Mouse (Mus musculus): ENCODE measurements at regions not wholly inside any gene's neighbourhood (a gene's known extent, or its start where the extent isn't known, plus 50 kb on each side); places are given as distances from the start of the nearest gene placed in this dataset.

- H3K4me3 ChIP-seq (ENCODE audit: inconsistent target), result no peak overlapping the region
- 92% methylated on average over 4 of the region's 4 CpGs for WGBS (ENCODE audit: missing documents)
- no peaks in the 10 kb centered on the region for H3K36me3 ChIP-seq (ENCODE audit: inconsistent target)
- no peak overlapping the region for H3K27ac ChIP-seq
- H3K79me2 ChIP-seq (ENCODE audit: inconsistent target), result no peaks in the 10 kb centered on the region
Observed at GRCm38 (mm10) chr14:61904426-61905124, 297.3 kb downstream of the Kcnrg start.

- Histone ChIP-seq H3K4me3 (ENCODE audit: inconsistent target) (no peak overlapping the region), H3K36me3 (ENCODE audit: inconsistent target) (no peaks in the 10 kb centered on the region), H3K79me2 (ENCODE audit: inconsistent target) (no peaks in the 10 kb centered on the region), H3K27ac (no peak overlapping the region)
Observed at GRCm38 (mm10) chr14:61918113-61918512, 310.9 kb downstream of the Kcnrg start.

GRCm38 (mm10) chr14:61931811-61932210 lies 324.6 kb downstream of the Kcnrg start:
- H3K79me2 ChIP-seq (ENCODE audit: inconsistent target), result no peaks in the 10 kb centered on the region
- H3K27ac ChIP-seq, result no peak overlapping the region
- no peak overlapping the region for H3K4me3 ChIP-seq (ENCODE audit: inconsistent target)
- H3K36me3 ChIP-seq (ENCODE audit: inconsistent target), result no peaks in the 10 kb centered on the region
- 93% methylated on average over 8 of the region's 8 CpGs for WGBS (ENCODE audit: missing documents)

- Histone ChIP-seq H3K4me3 (ENCODE audit: inconsistent target) (no peak overlapping the region), H3K36me3 (ENCODE audit: inconsistent target) (no peaks in the 10 kb centered on the region)
- WGBS (ENCODE audit: missing documents), result 94% methylated on average over 7 of the region's 7 CpGs
Observed at GRCm38 (mm10) chr14:61941682-61942081, 334.4 kb downstream of the Kcnrg start.

GRCm38 (mm10) chr14:61945659-61946058 lies 338.4 kb downstream of the Kcnrg start:
- Histone ChIP-seq H3K4me3 (ENCODE audit: inconsistent target) (no peak overlapping the region), H3K36me3 (ENCODE audit: inconsistent target) (no peaks in the 10 kb centered on the region), H3K27ac (no peak overlapping the region), H3K79me2 (ENCODE audit: inconsistent target) (no peaks in the 10 kb centered on the region)
- 90% methylated on average over 5 of the region's 5 CpGs for WGBS (ENCODE audit: missing documents)

More at GRCm38 (mm10) chr14:61941682-61942081, 334.4 kb downstream of the Kcnrg start:
- H3K27ac ChIP-seq, result no peak overlapping the region
- no peaks in the 10 kb centered on the region for H3K79me2 ChIP-seq (ENCODE audit: inconsistent target)

GRCm38 (mm10) chr14:61949446-61949845 lies 342.2 kb downstream of the Kcnrg start:
- Histone ChIP-seq H3K36me3 (ENCODE audit: inconsistent target) (no peaks in the 10 kb centered on the region), H3K79me2 (ENCODE audit: inconsistent target) (no peaks in the 10 kb centered on the region), H3K27ac (no peak overlapping the region), H3K4me3 (ENCODE audit: inconsistent target) (no peak overlapping the region)
- WGBS (ENCODE audit: missing documents), result 90% methylated on average over 5 of the region's 6 CpGs

GRCm38 (mm10) chr14:61950004-61950403 lies 342.4 kb upstream of the Rnaseh2b start:
- H3K4me3 ChIP-seq (ENCODE audit: inconsistent target), result no peak overlapping the region
- H3K27ac ChIP-seq, result no peak overlapping the region
- no peaks in the 10 kb centered on the region for H3K79me2 ChIP-seq (ENCODE audit: inconsistent target)
- 39% methylated on average over 3 of the region's 3 CpGs for WGBS (ENCODE audit: missing documents)
- H3K36me3 ChIP-seq (ENCODE audit: inconsistent target), result no peaks in the 10 kb centered on the region

GRCm38 (mm10) chr14:61953029-61953428 lies 339.4 kb upstream of the Rnaseh2b start:
- 84% methylated on average over 4 of the region's 4 CpGs for WGBS (ENCODE audit: missing documents)

GRCm38 (mm10) chr14:61955416-61955815 lies 337.0 kb upstream of the Rnaseh2b start:
- Histone ChIP-seq H3K79me2 (ENCODE audit: inconsistent target) (no peaks in the 10 kb centered on the region), H3K36me3 (ENCODE audit: inconsistent target) (no peaks in the 10 kb centered on the region), H3K4me3 (ENCODE audit: inconsistent target) (no peak overlapping the region), H3K27ac (no peak overlapping the region)

More at GRCm38 (mm10) chr14:61953029-61953428, 339.4 kb upstream of the Rnaseh2b start:
- no peak overlapping the region for H3K27ac ChIP-seq
- no peaks in the 10 kb centered on the region for H3K79me2 ChIP-seq (ENCODE audit: inconsistent target)
- H3K36me3 ChIP-seq (ENCODE audit: inconsistent target), result no peaks in the 10 kb centered on the region
- no peak overlapping the region for H3K4me3 ChIP-seq (ENCODE audit: inconsistent target)

- Histone ChIP-seq H3K27ac (no peak overlapping the region), H3K36me3 (ENCODE audit: inconsistent target) (no peaks in the 10 kb centered on the region), H3K4me3 (ENCODE audit: inconsistent target) (no peak overlapping the region), H3K79me2 (ENCODE audit: inconsistent target) (no peaks in the 10 kb centered on the region)
- WGBS (ENCODE audit: missing documents), result 93% methylated on average over 4 of the region's 4 CpGs
Observed at GRCm38 (mm10) chr14:61960243-61960957, 332.0 kb upstream of the Rnaseh2b start.

GRCm38 (mm10) chr14:61968467-61968866 lies 323.9 kb upstream of the Rnaseh2b start:
- WGBS (ENCODE audit: missing documents), result 100% methylated on average over 1 of the region's 1 CpGs
- Histone ChIP-seq H3K36me3 (ENCODE audit: inconsistent target) (no peaks in the 10 kb centered on the region), H3K27ac (no peak overlapping the region), H3K4me3 (ENCODE audit: inconsistent target) (no peak overlapping the region), H3K79me2 (ENCODE audit: inconsistent target) (no peaks in the 10 kb centered on the region)

GRCm38 (mm10) chr14:61968957-61969535 lies 323.3 kb upstream of the Rnaseh2b start:
- H3K4me3 ChIP-seq (ENCODE audit: inconsistent target), result no peak overlapping the region
- 95% methylated on average over 5 of the region's 5 CpGs for WGBS (ENCODE audit: missing documents)
- H3K79me2 ChIP-seq (ENCODE audit: inconsistent target), result no peaks in the 10 kb centered on the region
- H3K36me3 ChIP-seq (ENCODE audit: inconsistent target), result no peaks in the 10 kb centered on the region
- H3K27ac ChIP-seq, result no peak overlapping the region

- Histone ChIP-seq H3K27ac (peak overlapping the region; percentile 96), H3K79me2 (ENCODE audit: inconsistent target) (no peaks in the 10 kb centered on the region), H3K4me3 (ENCODE audit: inconsistent target) (no peak overlapping the region), H3K36me3 (ENCODE audit: inconsistent target) (no peaks in the 10 kb centered on the region)
- 77% methylated on average over 3 of the region's 3 CpGs for WGBS (ENCODE audit: missing documents)
Observed at GRCm38 (mm10) chr14:61970591-61970990, 321.8 kb upstream of the Rnaseh2b start.

- 3% methylated on average over 14 of the region's 14 CpGs for WGBS (ENCODE audit: missing documents)
- H3K4me3 ChIP-seq (ENCODE audit: inconsistent target), result peak overlapping the region; percentile 36
- peak overlapping the region; percentile 96 for H3K27ac ChIP-seq
Observed at GRCm38 (mm10) chr14:61971100-61972088, 321.0 kb upstream of the Rnaseh2b start.

More at GRCm38 (mm10) chr14:61971100-61972088, 321.0 kb upstream of the Rnaseh2b start:
- Histone ChIP-seq H3K36me3 (ENCODE audit: inconsistent target) (no peaks in the 10 kb centered on the region), H3K79me2 (ENCODE audit: inconsistent target) (no peaks in the 10 kb centered on the region)
